Comparison of ENCODE assay signal across 8 mouse cellular contexts in the genomic region with DNA sequence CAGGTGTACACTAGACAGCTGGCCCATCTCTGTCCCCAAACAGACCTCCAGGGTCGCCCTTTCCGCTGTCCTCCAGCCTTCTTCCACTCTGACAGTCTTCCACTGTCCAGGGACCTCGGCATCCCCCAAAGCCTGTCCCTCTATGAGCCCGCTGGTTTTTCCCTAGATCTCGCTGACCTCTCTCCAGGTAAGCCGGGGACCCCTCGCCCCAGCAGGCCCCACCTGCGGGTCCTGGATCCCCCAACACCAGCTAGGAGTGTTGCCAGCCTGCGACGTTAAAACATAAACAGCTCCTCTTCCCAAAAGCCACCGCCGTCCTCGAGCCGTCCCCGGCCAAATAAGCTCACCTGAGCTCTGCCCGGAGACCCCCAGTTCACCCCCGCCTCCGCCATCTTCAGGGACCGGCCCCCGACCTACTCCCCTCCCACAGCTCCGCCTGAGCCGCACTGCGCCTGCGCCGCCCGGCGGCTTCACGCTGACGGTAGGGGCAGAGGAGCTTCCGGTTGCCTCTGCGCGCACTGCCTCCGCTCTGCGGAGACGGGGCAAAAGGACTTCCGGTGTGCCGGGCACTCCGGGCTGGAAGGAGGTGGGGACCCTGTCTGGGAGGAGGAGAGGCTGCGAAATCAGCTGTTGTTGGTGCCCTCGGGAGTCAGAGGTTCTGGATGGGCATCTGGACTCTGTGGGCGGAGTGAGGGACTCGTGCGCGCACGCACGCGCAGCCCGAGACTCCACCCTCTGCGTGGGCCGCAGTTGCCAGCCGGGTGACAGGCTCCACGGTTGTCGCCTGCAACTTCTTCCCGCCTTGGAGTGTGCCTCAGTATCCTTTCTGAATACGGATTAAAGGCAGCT. TPM values are rescaled to one million over a fixed set of nuclear protein-coding genes. Genes with fewer than 3 reads are reported as not detected.
A peak's percentile ranks its signal among the peaks of the same experiment; 100 is the strongest.
DNase-seq lines count a peak whose midpoint lies in the region; ATAC-seq lines count a peak whose summit lies in the region.

No protein-coding gene starts in this region.

- peaks cover 17% of the 10 kb centered on the region for H3K4me1 ChIP-seq in megakaryocyte, embryonic 14.5 days

- peak; percentile 92 for ATAC-seq in common myeloid progenitor, adult 5-6 weeks (replicated peaks; ENCODE audit: low read depth, poor library complexity, severe bottlenecking)

- no peaks in the 10 kb centered on the region for H3K9me3 ChIP-seq in megakaryocyte, embryonic 14.5 days

- H3K4me3 ChIP-seq in megakaryocyte, embryonic 14.5 days (replicated peaks), result peak overlapping the region; percentile 97

- no peaks in the 10 kb centered on the region for H3K27me3 ChIP-seq in megakaryocyte, embryonic 14.5 days (replicated peaks)

- H3K36me3 ChIP-seq in megakaryocyte, embryonic 14.5 days (replicated peaks; ENCODE audit: low read length), result peaks cover 14% of the 10 kb centered on the region

- DNase-seq in ZHBTc4 (ENCODE audit: low read depth, low spot score), result peak; percentile 97
- peak; percentile 78 to 88 for DNase-seq in gastrocnemius, adult 8-10 months (ENCODE audit: low spot score in 2 of 2)
- peak; percentile 63 for DNase-seq in hindlimb bud, embryonic 11.5 days (ENCODE audit: extremely low spot score, low read depth, low spot score)
- DNase-seq in left cerebral cortex, adult 8-10 months (ENCODE audit: low spot score in 2 of 2), result peak; percentile 88 to 89
- DNase-seq in right cerebral cortex, postnatal 10 days (ENCODE audit: low spot score in 2 of 2), result peak; percentile 95
- peak; percentile 91 for DNase-seq in urinary bladder, postnatal 25 days (ENCODE audit: low spot score)

RNA-seq across cellular contexts. Expression of gene Insig2, which starts 4.8 kb away (rescaled TPM):
- 10.6 and 10.7 TPM in 2 replicates for total RNA-seq in common myeloid progenitor, adult 5-6 weeks (2017)
- 10 to 100 TPM; 64.2 to 79.1 (median 72.1) TPM for total RNA-seq in gastrocnemius, adult 8-10 months (2022)
- 10 to 100 TPM; 55.3 to 71.9 (median 64.8) TPM for total RNA-seq in left cerebral cortex, adult 8-10 months (2022)
- polyA plus RNA-seq in megakaryocyte, embryonic 14.5 days (2012; ENCODE audit: insufficient read depth, low replicate concordance), result 4.7 and 10.1 TPM in 2 replicates

Comparison
In these comparisons a context has a peak if more than half of its experiments do, and no peak if none do; other contexts are left out.
1. Peak in every context shown above with its lines: DNase-seq, ATAC-seq and H3K4me3 ChIP-seq.